Mouse (Mus musculus) brain, embryonic 14.5 days (tissue): ENCODE data around the gene Nfkb2.

Experiments used
- CTCF ChIP-seq: fragments of 200-500 bp; IDR thresholded peaks from 2 replicates; pipeline ENCODE4 v1.5.1; 2012; ENCODE audit warnings: inconsistent platforms, mild to moderate bottlenecking, moderate library complexity, borderline replicate concordance; ENCODE audit not compliant: insufficient read depth, insufficient read length; ENCODE audit errors: extremely low read depth
- POLR2A ChIP-seq: fragments of 200-500 bp; IDR thresholded peaks from 2 replicates; pipeline ENCODE4 v1.6.1; 2012; ENCODE audit warnings: mild to moderate bottlenecking, inconsistent platforms, borderline replicate concordance; ENCODE audit not compliant: poor library complexity, insufficient read depth, insufficient read length, severe bottlenecking; ENCODE audit errors: extremely low read depth

- TF ChIP-seq CTCF (no peak), POLR2A (no peak)
Observed at GRCm38 (mm10) chr19:46307781-46308180, 3.7 kb downstream of the Nfkb2 start.
